Mouse (Mus musculus): ENCODE measurements at regions not wholly inside any gene's neighbourhood (a gene's known extent, or its start where the extent isn't known, plus 50 kb on each side); places are given as distances from the start of the nearest gene placed in this dataset.

DNA sequence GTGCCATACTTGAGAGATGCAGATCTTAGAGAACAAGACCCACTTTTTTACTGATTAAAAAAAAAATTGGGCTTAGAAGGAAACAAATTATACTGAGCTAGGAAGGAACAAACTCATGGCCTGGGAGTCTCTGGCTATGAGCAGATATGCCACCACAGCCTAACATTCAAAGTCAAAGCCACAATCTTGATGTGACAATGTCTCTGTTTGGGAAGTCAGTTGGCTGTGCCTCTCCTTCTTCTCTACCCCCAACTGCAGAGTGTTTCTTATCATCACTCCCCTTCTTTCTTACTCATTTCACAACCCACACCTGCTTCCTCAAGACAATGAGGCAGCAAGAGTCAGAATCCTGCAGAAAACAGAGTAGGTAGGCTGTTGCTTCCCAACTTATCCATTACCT, 613.3 kb upstream of the Arid1b start:
- no peak for TF ChIP-seq ZNF384 (IDR thresholded peaks at IDR 0.05; ENCODE audit: low read depth, low read length)
- TF ChIP-seq MAFK (IDR thresholded peaks at IDR 0.05; ENCODE audit: insufficient read depth, low read depth, low read length) = no peak
- TF ChIP-seq ZC3H11A (IDR thresholded peaks at IDR 0.05; ENCODE audit: borderline replicate concordance, low read depth, low read length) = no peak
- no peak for TF ChIP-seq HCFC1 (IDR thresholded peaks at IDR 0.05; ENCODE audit: borderline replicate concordance, insufficient read depth, low read length)

All from ES-E14 (cell line).